Mouse (Mus musculus) embryonic fibroblast, embryonic 13.5 days (primary cell): Measurements from ENCODE around the gene Rbm4. TPM values are rescaled to one million over a fixed set of nuclear protein-coding genes. Genes with fewer than 3 reads are reported as not detected.

ENCODE experiments used
- H3K27ac ChIP-seq: 2 replicates; pipeline ENCODE4 v1.5.1; 2012; ENCODE audit warnings: low read length, control low read depth, inconsistent platforms; ENCODE audit not compliant: insufficient read depth
- H3K4me1 ChIP-seq: 2 replicates; pipeline ENCODE4 v1.6.1; 2011; ENCODE audit warnings: low read length; ENCODE audit not compliant: control insufficient read depth, insufficient read depth
- H3K4me3 ChIP-seq: 2 replicates; pipeline ENCODE4 v1.5.1; 2011; ENCODE audit warnings: mild to moderate bottlenecking, control low read depth, low read length; ENCODE audit not compliant: insufficient read depth
- CTCF ChIP-seq: IDR thresholded peaks from 2 replicates; pipeline ENCODE4 v1.5.1; 2011; ENCODE audit warnings: mild to moderate bottlenecking, control low read depth, low read length, moderate library complexity, borderline replicate concordance; ENCODE audit not compliant: insufficient read depth
- POLR2A ChIP-seq: IDR thresholded peaks from 2 replicates; pipeline ENCODE4 v1.6.1; 2011; ENCODE audit warnings: low read depth, mild to moderate bottlenecking, control low read depth, low read length, moderate library complexity
- polyA plus RNA-seq: library from polyadenylated mRNA; stranded (reverse); fragments of >200 nt; gene quantifications from 2 replicates; pipeline ENCODE4 v1.2.4, GENCODE M21; 2011; ENCODE audit warnings: low read depth; ENCODE audit not compliant: missing spikeins, insufficient read length

Rbm4 gene
- 39.8 and 48.3 TPM in 2 replicates for polyA plus RNA-seq

DNA sequence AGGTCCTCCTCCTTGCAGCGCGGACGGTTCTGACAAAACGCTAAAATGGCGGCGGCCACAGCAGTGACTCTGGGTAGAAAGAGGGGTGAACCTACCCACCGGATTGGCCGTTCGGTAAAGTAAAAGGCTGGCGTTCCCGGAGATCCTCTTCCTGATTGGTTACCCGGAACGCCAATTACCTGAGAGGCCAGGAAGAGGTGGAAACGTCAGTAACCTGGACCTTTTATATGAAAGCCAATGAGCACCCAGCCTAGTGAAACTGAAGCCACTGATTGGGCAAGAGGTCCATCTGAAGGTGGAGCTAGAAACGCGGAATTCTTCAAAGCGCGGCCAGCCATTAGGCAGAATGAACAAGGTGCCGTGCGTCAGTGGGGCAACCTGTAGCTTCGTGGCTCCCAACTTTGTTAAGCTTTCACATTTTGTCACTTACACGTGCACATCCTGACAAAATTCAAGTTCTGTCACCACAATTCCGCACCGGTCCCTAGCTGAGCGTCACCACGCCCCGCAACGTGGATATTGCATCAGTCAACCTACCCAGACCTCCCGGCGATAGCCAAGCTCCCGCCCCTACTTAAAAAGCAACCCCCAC, at the start of gene Rbm4:
Gene Rbm4 (minus strand): TSS at position 71 of the 592 bp plus-strand sequence.
- Histone ChIP-seq H3K4me3 (peak within 1 kb of the TSS; percentile 96), H3K4me1 (0 out of 2 replicates have a peak, but pooled peaks cover 2% of the 10 kb centered on the region), H3K27ac (peak within 1 kb of the TSS; percentile 85)
- TF ChIP-seq POLR2A (peak; percentile 77), CTCF (no peak)

DNA sequence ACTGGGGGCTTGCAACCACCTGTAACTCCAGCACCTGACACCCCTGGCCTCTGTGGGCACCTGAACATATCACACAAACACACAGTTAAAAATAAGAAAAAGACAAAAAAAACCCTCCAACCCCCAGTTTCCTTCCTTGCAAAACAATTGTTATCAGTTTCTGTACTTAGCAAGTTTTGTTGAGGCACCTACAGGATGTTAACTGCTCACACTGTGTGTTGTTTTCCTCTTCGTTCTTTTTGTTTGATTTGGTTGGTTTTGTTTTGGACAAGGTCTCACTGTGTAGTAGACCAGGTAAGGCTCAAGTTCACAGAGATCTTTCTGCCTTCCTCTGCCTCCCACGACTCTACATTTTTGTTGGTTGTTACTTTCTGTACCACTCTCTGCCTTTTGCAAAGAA, 48.9 kb upstream of the Rbm4 start:
- TF ChIP-seq CTCF: no peak
- H3K4me3 ChIP-seq: no peak overlapping the region
- H3K4me1 ChIP-seq: no peaks in the 10 kb centered on the region
- H3K27ac ChIP-seq: no peak overlapping the region

DNA sequence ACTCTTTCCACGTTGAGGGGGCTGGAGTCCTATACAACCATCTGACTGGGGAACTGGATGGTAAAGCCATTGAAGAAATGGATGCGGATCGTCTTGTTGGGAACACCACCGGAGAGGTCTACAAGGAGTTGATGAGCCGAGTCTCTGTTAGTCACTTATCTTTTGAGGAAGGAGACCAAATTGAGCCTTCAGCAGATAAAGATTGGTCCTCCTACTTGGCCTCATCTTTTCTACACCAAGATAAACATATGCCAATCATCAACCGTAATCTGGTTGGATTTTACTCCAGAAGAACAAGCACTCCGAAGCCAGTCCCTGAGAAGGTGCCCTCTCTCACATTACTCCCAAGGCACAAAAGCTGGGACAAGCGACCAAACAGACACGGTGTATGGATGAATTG, 47.1 kb upstream of the Rbm4 start:
- no peak overlapping the region for H3K4me3 ChIP-seq

DNA sequence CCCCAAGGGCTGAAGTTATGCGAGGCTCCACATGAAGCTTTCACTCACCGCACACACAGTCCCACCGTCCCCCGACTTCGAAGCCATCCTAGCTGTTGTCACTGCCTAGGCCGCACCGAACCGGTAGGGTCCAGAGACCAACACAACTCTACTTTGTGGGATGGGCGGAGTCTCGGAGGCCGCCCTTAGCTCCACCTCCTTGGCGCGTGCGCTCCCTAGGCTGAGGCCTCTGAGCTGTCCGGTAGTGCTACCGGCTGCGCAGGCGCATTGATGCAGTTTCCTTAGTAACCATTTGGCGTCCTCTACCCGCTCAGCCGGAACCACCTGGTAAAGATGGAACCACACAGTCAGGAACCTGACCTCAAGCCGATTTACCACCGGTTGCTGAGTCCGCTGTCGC, 45.4 kb upstream of the Rbm4 start, which contains the start of the genes Ccs and Ccdc87:
Gene Ccs (minus strand): TSS at position 184 of the 400 bp plus-strand sequence.
Gene Ccdc87 (plus strand): TSS at position 218 of the 400 bp plus-strand sequence.
- H3K27ac ChIP-seq: no peak within 1 kb of the TSS
- peak; percentile 97 for TF ChIP-seq POLR2A
- TF ChIP-seq CTCF: no peak
- H3K4me1 ChIP-seq: no peaks in the 10 kb centered on the region
- peak within 1 kb of the TSS; percentile 74 for H3K4me3 ChIP-seq

More for the DNA sequence above, 47.1 kb upstream of the Rbm4 start:
- TF ChIP-seq CTCF (no peak), POLR2A (no peak)
- H3K4me1 ChIP-seq: no peaks in the 10 kb centered on the region
- no peak overlapping the region for H3K27ac ChIP-seq

DNA sequence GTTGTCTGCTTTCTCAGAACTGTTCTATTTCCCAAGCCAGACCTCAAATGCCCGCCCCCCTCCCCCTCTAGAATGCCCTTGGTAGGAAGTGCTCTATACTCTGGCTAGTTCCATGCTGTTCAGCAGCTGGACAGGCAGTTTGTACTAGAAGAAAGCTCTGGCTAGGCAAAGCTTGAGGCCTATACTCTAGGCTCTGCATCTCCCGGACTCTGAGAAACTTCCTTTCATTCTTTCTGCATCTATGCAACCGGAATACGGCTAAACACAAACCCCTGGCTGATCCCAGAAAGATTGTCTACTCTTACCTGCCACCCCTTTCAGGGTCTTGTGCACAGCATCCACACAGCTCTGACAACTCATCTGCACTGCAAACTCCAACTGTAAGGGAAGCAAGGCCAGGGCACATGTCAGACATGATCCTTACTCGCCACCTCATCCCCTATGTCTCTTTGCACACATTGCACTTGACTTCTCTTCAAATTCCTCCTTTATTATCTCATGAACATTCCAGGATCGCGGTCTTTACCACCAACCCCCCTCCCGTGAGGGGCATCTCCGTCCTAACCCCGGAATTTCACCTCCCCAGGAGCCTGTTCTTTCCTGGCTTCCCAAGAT, 44.9 kb upstream of the Rbm4 start:
- Histone ChIP-seq H3K4me3 (peak overlapping the region; percentile 74), H3K27ac (no peak overlapping the region), H3K4me1 (no peaks in the 10 kb centered on the region)
- TF ChIP-seq CTCF (no peak), POLR2A (no peak)

DNA sequence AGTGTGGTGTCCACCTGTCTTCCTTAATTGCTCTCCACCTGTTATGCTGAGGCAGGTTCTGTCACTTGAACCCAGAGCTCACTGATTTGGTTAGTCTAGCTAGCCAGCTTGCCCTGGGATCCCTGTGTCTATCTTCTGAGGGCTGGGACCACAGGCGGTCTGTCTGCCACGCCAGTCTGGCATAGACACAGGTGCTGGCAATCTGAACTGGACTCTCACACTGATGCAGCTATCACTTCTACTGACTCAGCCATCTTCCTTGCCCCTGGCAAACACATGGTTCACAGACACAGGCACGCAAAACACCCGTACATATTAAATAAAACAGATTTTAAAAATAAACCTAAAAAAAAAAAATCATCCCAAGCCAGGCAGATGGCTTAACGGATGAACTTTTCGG, 43.3 kb upstream of the Rbm4 start:
- Histone ChIP-seq H3K27ac (no peak overlapping the region), H3K4me3 (no peak overlapping the region), H3K4me1 (no peaks in the 10 kb centered on the region)
- TF ChIP-seq CTCF: no peak
- TF ChIP-seq POLR2A: no peak

DNA sequence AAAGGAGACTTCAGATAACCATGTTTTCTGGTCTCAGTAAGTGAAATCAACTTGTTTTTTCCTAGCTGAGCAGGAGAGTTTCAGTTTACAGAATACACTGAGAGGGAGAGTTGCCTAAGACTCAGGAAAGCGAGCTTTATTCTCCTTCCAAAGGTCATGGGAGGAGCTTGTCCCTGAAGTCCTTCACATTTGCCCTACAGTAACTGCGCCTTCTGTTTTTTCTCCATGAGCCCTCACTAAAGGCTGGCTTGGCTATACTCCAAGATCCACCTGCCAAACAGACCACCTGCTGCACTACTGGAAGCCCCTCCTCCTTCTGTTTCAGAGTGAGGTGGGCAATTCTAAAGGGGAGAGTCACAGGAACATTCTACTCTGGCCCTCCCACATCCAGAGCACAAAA, 42.4 kb upstream of the Rbm4 start:
- TF ChIP-seq POLR2A (no peak), CTCF (no peak)
- H3K27ac ChIP-seq: no peak overlapping the region
- H3K4me1 ChIP-seq: no peaks in the 10 kb centered on the region

DNA sequence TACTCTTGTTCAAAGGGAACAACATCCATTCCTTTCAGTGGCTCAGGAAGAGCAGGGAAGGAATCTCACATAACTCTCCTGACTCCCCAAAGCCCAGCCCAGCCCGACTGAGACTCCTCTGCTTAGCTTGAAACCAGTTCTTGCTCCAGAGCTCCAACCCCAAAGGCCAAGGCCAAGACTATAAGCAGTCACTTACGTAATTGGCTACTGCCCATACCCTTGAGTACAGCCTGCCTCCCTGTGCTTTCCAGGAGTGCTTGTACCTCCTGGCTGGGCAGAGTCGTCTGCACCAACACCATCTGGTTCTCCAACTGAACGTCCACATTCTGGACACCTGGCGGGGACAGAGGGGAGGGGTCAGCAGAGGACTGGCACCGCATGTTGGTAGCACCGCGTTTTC, 40.3 kb upstream of the Rbm4 start:
- H3K27ac ChIP-seq: no peak overlapping the region
- no peaks in the 10 kb centered on the region for H3K4me1 ChIP-seq
- TF ChIP-seq CTCF: no peak
- no peak for TF ChIP-seq POLR2A
- no peak overlapping the region for H3K4me3 ChIP-seq

More for the DNA sequence above, 42.4 kb upstream of the Rbm4 start:
- no peak overlapping the region for H3K4me3 ChIP-seq

DNA sequence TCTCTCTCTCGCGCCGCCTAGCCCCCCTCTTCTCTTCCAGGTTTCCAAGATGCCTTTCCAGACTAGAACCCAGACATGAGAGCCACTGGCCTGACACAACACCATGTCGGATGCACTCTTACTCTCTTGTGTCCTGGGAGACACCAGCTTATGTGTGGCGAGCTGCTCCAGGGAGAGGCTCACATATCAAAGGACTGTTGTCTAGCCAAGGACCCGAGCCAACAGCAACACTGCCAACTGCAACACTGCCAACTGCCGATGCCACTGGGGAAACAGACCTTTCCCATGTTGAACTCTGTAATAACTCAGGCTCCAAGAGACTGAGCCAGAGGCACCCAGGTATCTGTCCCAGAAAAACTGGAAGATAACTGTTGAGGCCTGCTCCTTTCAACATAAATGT, 35.5 kb upstream of the Rbm4 start:
- Histone ChIP-seq H3K27ac (no peak overlapping the region), H3K4me3 (no peak overlapping the region), H3K4me1 (no peaks in the 10 kb centered on the region)
- TF ChIP-seq CTCF (no peak), POLR2A (no peak)

DNA sequence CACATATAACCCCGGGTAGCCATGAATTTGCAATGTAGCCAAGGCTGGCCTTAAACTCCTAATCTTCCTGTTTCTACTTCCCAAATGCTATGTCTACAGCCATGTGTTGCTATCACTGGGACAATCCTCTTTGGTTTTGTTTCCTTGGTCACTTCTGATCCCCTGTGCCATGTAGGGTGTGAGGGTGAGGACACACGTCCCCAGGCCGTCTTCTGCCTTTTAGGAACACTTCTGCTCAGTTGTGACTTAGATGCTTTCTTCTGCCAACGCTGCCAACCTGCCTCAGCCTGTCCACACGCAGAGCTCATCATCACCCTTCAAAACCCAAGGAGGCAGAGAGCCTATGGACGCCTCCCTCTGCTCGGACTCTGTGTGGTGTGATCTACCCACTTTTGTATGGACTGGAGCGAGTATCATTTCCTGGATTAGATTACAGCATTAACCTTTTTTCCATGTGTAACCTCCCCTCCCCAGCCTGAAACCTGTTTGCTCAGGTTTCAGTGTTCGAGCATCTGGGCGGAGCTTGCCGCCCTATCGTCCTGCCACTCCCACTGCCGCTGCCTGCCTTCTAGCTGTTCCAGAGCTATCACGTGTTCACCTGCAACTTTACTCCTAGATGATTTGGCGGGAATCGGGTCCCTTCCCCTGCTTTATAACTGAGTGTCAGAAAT, 34.9 kb upstream of the Rbm4 start:
- Histone ChIP-seq H3K4me1 (no peaks in the 10 kb centered on the region), H3K4me3 (no peak overlapping the region), H3K27ac (no peak overlapping the region)
- no peak for TF ChIP-seq POLR2A
- TF ChIP-seq CTCF: no peak
